Mouse (Mus musculus): ENCODE data around the gene Ak7. TPM values are rescaled to one million over a fixed set of nuclear protein-coding genes. Genes with fewer than 3 reads are reported as not detected.

Gene Ak7
- polyA plus RNA-seq, 1 experiment from 2014 or later: 0.50 TPM

DNA sequence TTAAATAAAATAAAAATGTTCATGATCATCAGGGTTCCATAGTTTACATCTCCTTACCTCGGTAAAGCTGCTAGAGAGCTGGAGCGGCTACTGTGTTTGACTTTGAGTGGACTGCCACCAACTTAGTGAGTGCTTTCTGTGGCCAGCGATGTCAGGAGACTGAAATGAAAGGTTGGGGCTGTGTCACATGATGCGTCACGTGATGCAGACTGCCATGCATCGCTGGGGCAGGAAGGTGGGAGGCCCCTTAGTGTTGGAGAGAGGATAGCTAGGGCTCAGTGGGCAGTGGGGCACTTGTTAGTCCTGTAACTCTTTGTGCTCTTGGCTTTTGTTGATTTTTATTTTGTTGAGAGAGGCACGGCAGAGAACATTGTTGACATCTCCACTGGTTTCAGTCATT, 9.9 kb upstream of the Ak7 start:
- peaks cover 53% of the 10 kb centered on the region for H3K36me3 ChIP-seq
- H3K4me2 ChIP-seq (replicated peaks): no peak overlapping the region
- no peak overlapping the region for H3K27ac ChIP-seq (replicated peaks)
- no peak overlapping the region for H3K4me3 ChIP-seq
- no peaks in the 10 kb centered on the region for H3K27me3 ChIP-seq
- 88% methylated on average over 7 of the region's 7 CpGs for WGBS
- H3K9me3 ChIP-seq: no peaks in the 10 kb centered on the region
- no peaks in the 10 kb centered on the region for H3K4me1 ChIP-seq
- H3K9ac ChIP-seq (replicated peaks): no peak overlapping the region
- ATAC-seq (ENCODE audit: low FRiP score, low read depth): no peak

GRCm38 (mm10) chr12:105697104-105697780, 8.5 kb upstream of the Ak7 start:
- ATAC-seq (ENCODE audit: low FRiP score, low read depth): no peak

GRCm38 (mm10) chr12:105700433-105700832, 5.3 kb upstream of the Ak7 start:
- H3K27ac ChIP-seq (replicated peaks): no peak overlapping the region
- H3K36me3 ChIP-seq: peaks cover 40% of the 10 kb centered on the region
- 91% methylated on average over 12 of the region's 12 CpGs for WGBS
- H3K9ac ChIP-seq (replicated peaks): no peak overlapping the region
- no peak overlapping the region for H3K4me2 ChIP-seq (replicated peaks)
- H3K4me1 ChIP-seq: peaks cover 3% of the 10 kb centered on the region; the same call in 1 of the 2 replicates
- no peak overlapping the region for H3K4me3 ChIP-seq
- ATAC-seq (ENCODE audit: low FRiP score, low read depth): no peak
- H3K27me3 ChIP-seq: no peaks in the 10 kb centered on the region
- no peaks in the 10 kb centered on the region for H3K9me3 ChIP-seq

More at GRCm38 (mm10) chr12:105697104-105697780, 8.5 kb upstream of the Ak7 start:
- no peaks in the 10 kb centered on the region for H3K4me1 ChIP-seq
- H3K27ac ChIP-seq (replicated peaks): no peak overlapping the region
- no peak overlapping the region for H3K4me2 ChIP-seq (replicated peaks)
- WGBS: 94% methylated on average over 8 of the region's 8 CpGs
- no peaks in the 10 kb centered on the region for H3K9me3 ChIP-seq
- H3K4me3 ChIP-seq: no peak overlapping the region
- no peak overlapping the region for H3K9ac ChIP-seq (replicated peaks)
- peaks cover 57% of the 10 kb centered on the region for H3K36me3 ChIP-seq
- no peaks in the 10 kb centered on the region for H3K27me3 ChIP-seq

- whole genome bisulfite sequencing: 79% methylated on average over 17 of the region's 17 CpGs
- no peak overlapping the region for H3K27ac ChIP-seq (replicated peaks)
- peaks cover 8% of the 10 kb centered on the region for H3K4me1 ChIP-seq
- H3K4me2 ChIP-seq (replicated peaks): no peak overlapping the region
- H3K36me3 ChIP-seq: no peaks in the 10 kb centered on the region
- no peaks in the 10 kb centered on the region for H3K27me3 ChIP-seq
- no peaks in the 10 kb centered on the region for H3K9me3 ChIP-seq
- ATAC-seq (ENCODE audit: low FRiP score, low read depth): no peak
- no peak overlapping the region for H3K4me3 ChIP-seq
- H3K9ac ChIP-seq (replicated peaks): no peak overlapping the region
Measured at GRCm38 (mm10) chr12:105718616-105719015, 12.8 kb downstream of the Ak7 start.

GRCm38 (mm10) chr12:105720196-105720595, 14.4 kb downstream of the Ak7 start:
- H3K9ac ChIP-seq (replicated peaks): no peak overlapping the region
- WGBS: 65% methylated on average over 3 of the region's 3 CpGs
- H3K4me1 ChIP-seq: peaks cover 8% of the 10 kb centered on the region
- ATAC-seq (ENCODE audit: low FRiP score, low read depth): no peak
- H3K4me3 ChIP-seq: no peak overlapping the region
- no peaks in the 10 kb centered on the region for H3K9me3 ChIP-seq
- no peaks in the 10 kb centered on the region for H3K27me3 ChIP-seq
- H3K4me2 ChIP-seq (replicated peaks): no peak overlapping the region
- no peak overlapping the region for H3K27ac ChIP-seq (replicated peaks)
- no peaks in the 10 kb centered on the region for H3K36me3 ChIP-seq

- H3K9ac ChIP-seq (replicated peaks): no peak overlapping the region
- H3K4me2 ChIP-seq (replicated peaks): peak overlapping the region; percentile 14; the same call in 1 of the 2 replicates
- peaks cover 8% of the 10 kb centered on the region for H3K4me1 ChIP-seq
- H3K9me3 ChIP-seq: no peaks in the 10 kb centered on the region
- H3K27me3 ChIP-seq: no peaks in the 10 kb centered on the region
- no peak overlapping the region for H3K4me3 ChIP-seq
- no peaks in the 10 kb centered on the region for H3K36me3 ChIP-seq
- peak overlapping the region; percentile 72 for H3K27ac ChIP-seq (replicated peaks)
- ATAC-seq (ENCODE audit: low FRiP score, low read depth): peak; percentile 52
- WGBS: 47% methylated on average over 14 of the region's 14 CpGs
Measured at GRCm38 (mm10) chr12:105721452-105722132, 15.8 kb downstream of the Ak7 start.

DNA sequence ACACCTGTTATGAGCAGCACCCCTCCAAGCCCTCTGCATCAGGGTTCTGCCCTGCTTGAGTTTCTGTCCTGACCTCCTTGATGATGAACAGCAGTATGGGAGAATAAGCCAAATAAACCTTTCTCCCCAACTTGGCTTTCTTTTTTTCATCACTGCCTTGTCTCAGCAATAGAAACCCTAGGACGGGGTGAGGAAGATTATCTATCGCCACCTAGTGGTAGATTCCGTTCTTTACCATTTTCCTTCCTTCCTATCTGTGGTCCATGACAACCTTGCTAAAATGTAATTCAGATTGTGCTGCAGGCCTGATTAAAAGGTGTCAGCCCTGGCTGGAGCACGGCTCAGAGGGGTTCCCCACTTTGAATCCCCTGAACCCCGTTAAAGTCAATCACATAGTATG, 16.9 kb downstream of the Ak7 start:
- Histone ChIP-seq H3K4me1 (peaks cover 8% of the 10 kb centered on the region), H3K9ac (replicated peaks) (no peak overlapping the region), H3K27ac (replicated peaks) (no peak overlapping the region), H3K9me3 (no peaks in the 10 kb centered on the region), H3K27me3 (no peaks in the 10 kb centered on the region), H3K4me2 (replicated peaks) (no peak overlapping the region), H3K4me3 (no peak overlapping the region), H3K36me3 (no peaks in the 10 kb centered on the region)
- ATAC-seq (ENCODE audit: low FRiP score, low read depth): 0 out of 2 replicates have a peak, but pooled peaks have one; percentile 23
- 2% methylated on average over 5 of the region's 5 CpGs for WGBS

DNA sequence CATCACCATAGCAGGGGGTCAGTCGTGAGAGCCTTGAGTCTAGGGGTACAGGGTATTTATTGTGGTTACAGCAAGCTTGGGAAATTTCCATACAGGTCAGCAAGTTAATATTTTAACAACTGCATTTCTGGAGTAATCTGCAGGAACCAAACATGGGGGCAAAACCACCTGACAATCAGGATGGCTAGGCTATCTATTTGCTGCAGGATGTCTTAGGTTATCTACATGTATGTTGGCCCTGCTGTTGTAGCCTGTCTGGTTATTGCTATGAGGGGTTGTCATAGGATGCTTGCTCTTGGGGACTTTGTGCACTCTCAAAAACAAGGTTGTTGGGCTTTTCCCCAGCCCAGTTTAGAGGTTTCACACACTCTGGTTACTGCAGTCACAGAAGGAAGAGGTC, 18.8 kb downstream of the Ak7 start:
- Histone ChIP-seq H3K4me3 (no peak overlapping the region), H3K27ac (replicated peaks) (no peak overlapping the region), H3K4me1 (peaks cover 8% of the 10 kb centered on the region), H3K9ac (replicated peaks) (no peak overlapping the region), H3K9me3 (no peaks in the 10 kb centered on the region), H3K36me3 (no peaks in the 10 kb centered on the region), H3K27me3 (no peaks in the 10 kb centered on the region), H3K4me2 (replicated peaks) (no peak overlapping the region)
- ATAC-seq (ENCODE audit: low FRiP score, low read depth): no peak
- WGBS: 65% methylated on average over 1 of the region's 1 CpGs

GRCm38 (mm10) chr12:105725736-105726135, 20.0 kb downstream of the Ak7 start:
- no peak for ATAC-seq (ENCODE audit: low FRiP score, low read depth)
- no peaks in the 10 kb centered on the region for H3K9me3 ChIP-seq
- peaks cover 8% of the 10 kb centered on the region for H3K4me1 ChIP-seq
- no peaks in the 10 kb centered on the region for H3K27me3 ChIP-seq
- H3K27ac ChIP-seq (replicated peaks): no peak overlapping the region
- H3K4me2 ChIP-seq (replicated peaks): no peak overlapping the region
- H3K4me3 ChIP-seq: no peak overlapping the region
- H3K9ac ChIP-seq (replicated peaks): no peak overlapping the region
- no peaks in the 10 kb centered on the region for H3K36me3 ChIP-seq
- WGBS: 80% methylated on average over 13 of the region's 13 CpGs

DNA sequence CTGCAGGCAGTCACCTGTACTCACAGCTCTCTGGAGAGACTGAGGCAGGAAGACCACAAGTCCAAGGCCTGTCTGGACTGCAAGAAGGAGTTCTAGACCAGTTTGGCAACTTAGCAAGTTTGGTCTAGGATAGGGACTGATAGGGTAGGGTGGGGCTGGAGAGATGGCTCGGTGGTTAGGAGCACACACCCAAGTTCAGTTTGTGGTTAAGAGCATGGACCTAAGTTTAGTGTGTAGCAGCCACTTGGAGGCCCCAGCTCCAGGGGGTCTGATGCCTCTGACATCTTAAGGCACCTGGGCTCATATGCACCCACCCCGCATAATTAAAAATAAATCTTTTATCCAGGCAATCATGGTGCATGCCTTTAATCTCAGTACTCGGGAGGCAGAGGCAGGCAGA, 21.5 kb downstream of the Ak7 start:
- no peak for ATAC-seq (ENCODE audit: low FRiP score, low read depth)
- Histone ChIP-seq H3K4me2 (replicated peaks) (no peak overlapping the region), H3K4me1 (no peaks in the 10 kb centered on the region), H3K9ac (replicated peaks) (no peak overlapping the region), H3K27ac (replicated peaks) (no peak overlapping the region), H3K9me3 (no peaks in the 10 kb centered on the region), H3K36me3 (no peaks in the 10 kb centered on the region), H3K4me3 (no peak overlapping the region), H3K27me3 (no peaks in the 10 kb centered on the region)
- WGBS: 92% methylated on average over 3 of the region's 3 CpGs

GRCm38 (mm10) chr12:105727964-105728363, 22.2 kb downstream of the Ak7 start:
- H3K4me2 ChIP-seq (replicated peaks): no peak overlapping the region
- no peaks in the 10 kb centered on the region for H3K36me3 ChIP-seq
- H3K27me3 ChIP-seq: no peaks in the 10 kb centered on the region
- no peak overlapping the region for H3K27ac ChIP-seq (replicated peaks)
- 26% methylated on average over 8 of the region's 8 CpGs for WGBS
- no peaks in the 10 kb centered on the region for H3K4me1 ChIP-seq
- no peaks in the 10 kb centered on the region for H3K9me3 ChIP-seq
- no peak overlapping the region for H3K9ac ChIP-seq (replicated peaks)
- H3K4me3 ChIP-seq: no peak overlapping the region
- no peak for ATAC-seq (ENCODE audit: low FRiP score, low read depth)

DNA sequence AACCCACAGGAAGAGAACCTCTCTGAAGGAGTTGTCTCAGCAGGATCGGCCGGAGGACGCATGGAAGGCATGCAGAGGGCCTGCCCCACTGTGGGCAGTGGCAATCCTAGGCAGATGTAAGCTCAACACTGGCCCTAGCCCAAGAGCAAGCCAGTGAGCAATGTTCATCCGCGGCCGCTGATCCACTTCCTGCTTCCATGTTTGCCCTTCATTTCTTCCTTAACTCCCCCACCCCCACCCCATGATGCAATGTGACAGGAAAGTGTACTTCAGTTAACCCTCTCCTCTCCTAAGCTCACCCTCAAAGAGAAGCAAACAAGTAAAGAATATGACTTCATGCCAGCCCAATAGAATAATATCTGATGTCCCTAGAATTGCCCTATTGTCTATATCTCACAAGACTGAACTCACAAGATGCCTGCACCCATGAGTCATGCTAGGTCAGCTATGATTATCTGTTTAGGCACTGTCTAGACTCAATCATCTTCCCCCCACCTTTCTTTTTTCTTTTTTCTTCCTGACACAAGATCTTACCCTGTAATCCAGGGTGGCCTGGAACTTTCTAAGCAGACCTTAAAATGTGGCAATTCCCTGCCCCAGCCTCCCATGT, 25.2 kb downstream of the Ak7 start:
- Histone ChIP-seq H3K27me3 (no peaks in the 10 kb centered on the region), H3K9ac (replicated peaks) (no peak overlapping the region), H3K36me3 (no peaks in the 10 kb centered on the region), H3K4me1 (0 out of 2 replicates have a peak, but pooled peaks cover 2% of the 10 kb centered on the region), H3K9me3 (no peaks in the 10 kb centered on the region), H3K4me3 (no peak overlapping the region), H3K27ac (replicated peaks) (no peak overlapping the region), H3K4me2 (replicated peaks) (no peak overlapping the region)
- no peak for ATAC-seq (ENCODE audit: low FRiP score, low read depth)
- 85% methylated on average over 6 of the region's 6 CpGs for WGBS

All from midbrain, embryonic 12.5 days (tissue).